Mouse (Mus musculus) heart, postnatal 14 days (tissue): ENCODE data around the gene Slamf1. TPM values are rescaled to one million over a fixed set of nuclear protein-coding genes. Genes with fewer than 3 reads are reported as not detected.
"Not testable (repeated sequence)": the region's sequence is repeated elsewhere in the genome, so short reads cannot be mapped to it uniquely, and the experiment has no call there.

Experiments used
- DNase-seq, 2 experiments: peaks; one replicate each; pipeline ENCODE4 v3.0.0; 2021 to 2022
- intact Hi-C: fragments of 180-260 bp; cut with DNase I; formaldehyde crosslinking; loops from one replicate; pipeline ENCODE4 v1.15.1; 2025
- total RNA-seq, 2 experiments: library from RNA; stranded (reverse); gene quantifications; 2 replicates each; pipeline ENCODE4 v1.2.3; 2021

The Slamf1 gene
- total RNA-seq, 2 experiments from 2014 or later: 0.38 to 1.3 TPM

GRCm38 (mm10) chr1:171796185-171796584 is 29.3 kb downstream of the Slamf1 start:
- intact Hi-C loops: no loop called here
- DNase-seq: no peak

GRCm38 (mm10) chr1:171797840-171798239 is 30.9 kb downstream of the Slamf1 start:
- intact Hi-C loops: no loop called here
- DNase-seq: no peak

GRCm38 (mm10) chr1:171799648-171800047 is 32.7 kb downstream of the Slamf1 start:
- DNase-seq: no peak
- intact Hi-C loops: no loop called here

- DNase-seq: not testable (repeated sequence)
- intact Hi-C loops: loop anchor here (10.0 kb wide), 1 partner anchor 504 kb away; no protein-coding TSS in a partner anchor
These were observed 44.1 kb downstream of the Slamf1 start for GRCm38 (mm10) chr1:171811048-171811447.

GRCm38 (mm10) chr1:171815545-171816439 is 48.9 kb downstream of the Slamf1 start:
- DNase-seq: peak in 1 of 2 experiments; percentile 31
- intact Hi-C loops: loop anchor here (5.0 to 10.0 kb wide), 2 partner anchors 187 to 499 kb away; no protein-coding TSS in a partner anchor

- intact Hi-C loops: loop anchor here (5.0 to 10.0 kb wide), 2 partner anchors 185 to 498 kb away; no protein-coding TSS in a partner anchor
- DNase-seq: no peak
These were observed 50.1 kb downstream of the Slamf1 start for GRCm38 (mm10) chr1:171816991-171817390.

- DNase-seq: no peak
- intact Hi-C loops: no loop called here
These were observed 54.4 kb downstream of the Slamf1 start for GRCm38 (mm10) chr1:171821331-171821730.

GRCm38 (mm10) chr1:171825462-171825861 is 58.5 kb downstream of the Slamf1 start:
- no peak for DNase-seq
- intact Hi-C loops: no loop called here

- peak in 1 of 2 experiments; percentile 14 for DNase-seq
- intact Hi-C loops: no loop called here
These were observed 59.2 kb downstream of the Slamf1 start for GRCm38 (mm10) chr1:171826164-171826563.

- intact Hi-C loops: no loop called here
- no peak for DNase-seq
These were observed 60.7 kb downstream of the Slamf1 start for GRCm38 (mm10) chr1:171827674-171828073.

GRCm38 (mm10) chr1:171839488-171839887 is 72.6 kb downstream of the Slamf1 start, which contains the start of gene Cd84:
Cd84 (plus strand) TSS chr1:171839697.
- intact Hi-C loops: no loop called here

GRCm38 (mm10) chr1:171840450-171841023 is 73.6 kb downstream of the Slamf1 start:
- intact Hi-C loops: no loop called here
- peak; percentile 8 to 10 for DNase-seq

More at GRCm38 (mm10) chr1:171839488-171839887, 72.6 kb downstream of the Slamf1 start, which contains the start of gene Cd84:
- DNase-seq: no peak

GRCm38 (mm10) chr1:171845035-171845754 is 78.3 kb downstream of the Slamf1 start:
- intact Hi-C loops: no loop called here
- no peak for DNase-seq

- intact Hi-C loops: no loop called here
- no peak for DNase-seq
These were observed 81.3 kb downstream of the Slamf1 start for GRCm38 (mm10) chr1:171848201-171848600.

GRCm38 (mm10) chr1:171848757-171849156 is 81.8 kb downstream of the Slamf1 start:
- intact Hi-C loops: no loop called here
- no peak for DNase-seq

- peak in 1 of 2 experiments; percentile 3 for DNase-seq
- intact Hi-C loops: no loop called here
These were observed 82.5 kb downstream of the Slamf1 start for GRCm38 (mm10) chr1:171849454-171849853.

Other genes with a start within 250 kb of the Slamf1 start
- gene Itln1, start 231.8 kb upstream of the Slamf1 start, total RNA-seq: not detected
- under 1 TPM; 0.38 to 0.41 TPM for gene Cd244a, start 207.9 kb upstream of the Slamf1 start, total RNA-seq
- gene Ly9, start 159.7 kb upstream of the Slamf1 start, total RNA-seq: under 1 TPM; 0.26 to 0.66 TPM
- under 1 TPM in 1 of 2 experiments, not detected in 1; 0.15 TPM for gene Slamf7, start 114.1 kb upstream of the Slamf1 start, total RNA-seq
- 1 to 10 TPM; 1.6 to 2.3 TPM for gene Cd48, start 85.1 kb upstream of the Slamf1 start, total RNA-seq
- 1 to 10 TPM; 2.9 to 3.1 TPM for gene Cd84, start 72.6 kb downstream of the Slamf1 start, total RNA-seq
- gene Gm10521, start 128.5 kb downstream of the Slamf1 start, total RNA-seq: under 1 TPM; 0.17 to 0.32 TPM
- gene Slamf6, start 150.4 kb downstream of the Slamf1 start, total RNA-seq: 1 to 10 TPM in 1 of 2 experiments, under 1 TPM in 1; 0.79 to 3.5 TPM